Mouse (Mus musculus) heart, embryonic 16.5 days (tissue): ENCODE data around the gene Lrrc3b. TPM values are rescaled to one million over a fixed set of nuclear protein-coding genes. Genes with fewer than 3 reads are reported as not detected.

ENCODE experiments used
- ATAC-seq: fragments of 200-750 bp; cut with Nextera tagmentation; replicated peaks from 2 replicates; pipeline ENCODE4 v1.8.0; 2017; ENCODE audit warnings: moderate number of reproducible peaks; ENCODE audit not compliant: insufficient read depth, low FRiP score; ENCODE audit errors: extremely low read depth
- H3K27ac ChIP-seq: fragments of 300-500 bp; sonication (generic); 2 replicates; pipeline ENCODE4 v1.5.1; 2014; ENCODE audit warnings: mild to moderate bottlenecking, low read length, control low read depth, moderate library complexity
- H3K27me3 ChIP-seq: fragments of 300-500 bp; sonication (generic); 2 replicates; pipeline ENCODE4 v1.6.1; 2014; ENCODE audit warnings: low read length, mixed read lengths; ENCODE audit not compliant: control insufficient read depth, insufficient read depth
- H3K36me3 ChIP-seq: fragments of 300-500 bp; sonication (generic); 2 replicates; pipeline ENCODE4 v1.6.1; 2014; ENCODE audit not compliant: control insufficient read depth, insufficient read depth
- H3K4me1 ChIP-seq: fragments of 300-500 bp; sonication (generic); 2 replicates; pipeline ENCODE4 v1.6.1; 2014; ENCODE audit warnings: low read length, mixed read lengths; ENCODE audit not compliant: control insufficient read depth, insufficient read depth
- H3K4me2 ChIP-seq: fragments of 300-500 bp; sonication (generic); 2 replicates; pipeline ENCODE4 v1.6.1; 2014; ENCODE audit warnings: low read depth, mild to moderate bottlenecking, control low read depth, low read length
- H3K4me3 ChIP-seq: fragments of 300-500 bp; sonication (generic); 2 replicates; pipeline ENCODE4 v1.5.1; 2014; ENCODE audit warnings: mild to moderate bottlenecking, control low read depth, low read length
- H3K9ac ChIP-seq: fragments of 300-500 bp; sonication (generic); 2 replicates; pipeline ENCODE4 v1.6.1; 2014; ENCODE audit warnings: low read length, control low read depth
- H3K9me3 ChIP-seq: fragments of 300-500 bp; sonication (generic); replicated peaks from 2 replicates; pipeline ENCODE4 v1.6.1; 2016; ENCODE audit warnings: low read length; ENCODE audit not compliant: control insufficient read depth
- WGBS: fragments of 180-500 bp; shearing (Covaris S2); extraction: QIAGEN DNeasy Blood & Tissue Kit; methylation state at CpG from one replicate; pipeline ENCODE4 v1.1.7; 2014; 5-methylcytosine and 5-hydroxymethylcytosine counted together
- polyA plus RNA-seq: library from polyadenylated mRNA; unstranded; fragments of >200 nt; fragmentation: Nextera tagmentation; extraction: Ambion mirVana; gene quantifications from 2 replicates; pipeline ENCODE4 v1.2.1, GENCODE M21; 2015

Lrrc3b gene
- polyA plus RNA-seq, 1 experiment from 2014 or later: 12.6 TPM

DNA sequence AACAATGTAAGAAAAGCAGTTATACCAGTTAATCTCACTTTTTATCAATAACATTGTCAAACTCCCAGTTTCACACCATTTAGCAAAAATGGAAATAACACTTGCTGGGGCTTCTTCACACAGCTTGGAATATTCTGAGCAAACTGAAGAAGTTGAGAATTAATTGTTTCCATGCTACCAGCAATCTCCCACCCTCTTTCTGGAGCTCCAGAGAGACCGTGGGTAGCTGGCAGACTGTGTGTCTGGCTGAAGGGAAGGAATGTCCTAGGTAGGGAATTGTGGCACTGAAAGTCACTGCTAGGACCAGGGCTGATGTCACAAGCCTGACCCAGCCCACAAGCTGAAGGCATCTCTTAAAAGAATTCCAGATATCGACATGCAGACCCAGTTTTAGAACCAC is 53.3 kb downstream of the Lrrc3b start:
- ATAC-seq: no peak
- WGBS: 55% methylated on average over 2 of the region's 2 CpGs
- no peaks in the 10 kb centered on the region for H3K9me3 ChIP-seq
- H3K27me3 ChIP-seq: no peaks in the 10 kb centered on the region
- no peaks in the 10 kb centered on the region for H3K36me3 ChIP-seq
- no peak overlapping the region for H3K4me3 ChIP-seq
- H3K27ac ChIP-seq: no peak overlapping the region
- H3K9ac ChIP-seq: no peak overlapping the region
- no peaks in the 10 kb centered on the region for H3K4me1 ChIP-seq
- no peak overlapping the region for H3K4me2 ChIP-seq

DNA sequence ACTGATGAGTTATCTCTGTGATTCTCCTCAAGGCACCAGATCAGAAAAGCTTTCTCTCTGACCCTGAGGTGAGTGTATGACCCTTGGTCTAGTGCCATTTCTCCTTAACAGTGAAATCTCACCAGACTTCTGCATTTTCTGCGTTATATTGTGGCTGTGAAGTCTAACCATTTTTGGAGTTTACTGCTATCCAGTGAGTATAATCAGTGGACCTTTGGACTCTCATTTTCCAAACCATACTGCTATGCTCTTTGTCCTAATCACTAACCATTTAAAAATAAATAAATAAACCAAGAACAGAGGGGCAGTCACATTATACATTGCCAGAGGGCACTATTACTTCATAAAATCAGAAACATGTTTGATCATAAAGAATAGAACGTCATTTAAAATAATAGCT is 53.8 kb downstream of the Lrrc3b start:
- Histone ChIP-seq H3K27me3 (no peaks in the 10 kb centered on the region), H3K4me1 (no peaks in the 10 kb centered on the region), H3K9ac (no peak overlapping the region), H3K9me3 (no peaks in the 10 kb centered on the region), H3K4me3 (no peak overlapping the region), H3K4me2 (no peak overlapping the region), H3K27ac (no peak overlapping the region), H3K36me3 (no peaks in the 10 kb centered on the region)
- 73% methylated on average over 2 of the region's 2 CpGs for WGBS
- no peak for ATAC-seq

DNA sequence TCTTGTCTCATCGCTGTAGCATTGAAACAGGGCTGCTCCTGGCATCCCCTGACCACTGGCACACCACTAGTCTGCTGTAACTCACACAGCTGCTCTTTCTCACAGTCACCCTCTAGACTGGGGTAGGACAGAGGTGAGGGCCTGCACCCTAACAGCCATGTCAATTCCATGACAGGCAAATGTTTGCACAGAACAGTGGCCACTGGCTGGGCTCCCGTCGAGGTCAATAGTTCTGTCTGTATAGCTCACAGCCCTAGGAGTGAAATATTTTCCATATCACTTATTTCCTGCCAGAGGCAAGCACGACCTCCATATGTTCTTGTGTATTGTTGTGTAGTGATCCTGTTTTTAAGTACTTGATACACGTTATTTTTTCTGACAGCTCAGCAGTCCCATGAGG is 54.3 kb downstream of the Lrrc3b start:
- Histone ChIP-seq H3K9ac (no peak overlapping the region), H3K36me3 (no peaks in the 10 kb centered on the region), H3K4me1 (no peaks in the 10 kb centered on the region), H3K27ac (no peak overlapping the region), H3K9me3 (no peaks in the 10 kb centered on the region), H3K27me3 (no peaks in the 10 kb centered on the region), H3K4me3 (no peak overlapping the region), H3K4me2 (no peak overlapping the region)
- WGBS: 30% methylated on average over 5 of the region's 5 CpGs
- ATAC-seq: no peak

DNA sequence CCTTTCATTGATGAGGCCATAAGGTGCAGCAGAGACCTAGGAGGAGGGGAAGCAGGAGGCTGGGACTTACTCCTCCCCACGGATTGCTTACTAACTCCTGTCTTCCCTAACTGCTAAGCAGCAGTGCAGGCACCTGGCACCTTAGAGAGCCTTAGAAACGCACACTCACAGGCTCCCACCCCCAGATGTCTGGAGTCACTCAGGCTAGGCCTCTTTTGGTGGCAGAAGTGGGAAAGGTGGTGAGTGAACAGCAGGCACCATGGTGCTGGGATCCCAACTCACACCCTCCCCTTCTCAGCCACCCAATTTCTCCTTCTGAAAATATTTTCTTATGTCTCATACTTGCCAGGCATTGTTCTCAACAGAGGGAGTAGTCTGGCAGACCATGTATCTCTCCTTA is 55.7 kb downstream of the Lrrc3b start:
- Histone ChIP-seq H3K9me3 (no peaks in the 10 kb centered on the region), H3K4me1 (no peaks in the 10 kb centered on the region), H3K9ac (no peak overlapping the region), H3K4me2 (no peak overlapping the region), H3K27me3 (no peaks in the 10 kb centered on the region), H3K27ac (no peak overlapping the region), H3K36me3 (no peaks in the 10 kb centered on the region), H3K4me3 (no peak overlapping the region)
- no peak for ATAC-seq
- WGBS: 40% methylated on average over 2 of the region's 2 CpGs

- Histone ChIP-seq H3K9ac (no peak overlapping the region), H3K9me3 (no peaks in the 10 kb centered on the region), H3K4me1 (peaks cover 8% of the 10 kb centered on the region), H3K27ac (no peak overlapping the region), H3K27me3 (no peaks in the 10 kb centered on the region), H3K4me3 (no peak overlapping the region), H3K4me2 (no peak overlapping the region), H3K36me3 (no peaks in the 10 kb centered on the region)
- 68% methylated on average over 2 of the region's 2 CpGs for WGBS
- no peak for ATAC-seq
Observed at GRCm38 (mm10) chr14:15377368-15377767, 61.4 kb downstream of the Lrrc3b start.

GRCm38 (mm10) chr14:15376786-15377185 is 62.0 kb downstream of the Lrrc3b start:
- no peak overlapping the region for H3K4me3 ChIP-seq
- no peaks in the 10 kb centered on the region for H3K36me3 ChIP-seq
- ATAC-seq: no peak
- 66% methylated on average over 1 of the region's 1 CpGs for WGBS
- peaks cover 8% of the 10 kb centered on the region for H3K4me1 ChIP-seq
- H3K4me2 ChIP-seq: no peak overlapping the region
- no peaks in the 10 kb centered on the region for H3K9me3 ChIP-seq
- no peak overlapping the region for H3K9ac ChIP-seq
- no peak overlapping the region for H3K27ac ChIP-seq
- H3K27me3 ChIP-seq: no peaks in the 10 kb centered on the region

DNA sequence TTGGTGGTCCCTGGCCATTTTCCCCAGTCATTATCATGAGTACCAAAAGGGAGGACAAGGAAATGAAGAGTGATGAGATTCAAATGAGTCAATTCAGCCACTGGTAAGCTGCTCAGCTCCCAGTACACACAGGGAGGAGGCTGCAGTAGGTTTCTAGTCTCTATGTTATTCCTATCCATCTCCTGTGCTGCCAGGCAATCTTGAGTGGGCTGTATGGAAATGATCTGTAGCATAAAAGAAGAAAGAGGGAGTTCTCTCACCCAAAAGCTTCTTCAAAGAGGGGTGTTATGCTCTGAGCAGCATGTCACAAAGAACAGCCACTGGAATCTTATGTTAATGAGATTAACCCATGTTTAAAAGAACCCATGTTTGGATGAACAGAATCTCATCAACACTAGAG is 64.5 kb downstream of the Lrrc3b start:
- Histone ChIP-seq H3K27me3 (no peaks in the 10 kb centered on the region), H3K4me1 (peaks cover 8% of the 10 kb centered on the region), H3K36me3 (no peaks in the 10 kb centered on the region), H3K27ac (no peak overlapping the region), H3K4me2 (no peak overlapping the region), H3K4me3 (no peak overlapping the region), H3K9me3 (no peaks in the 10 kb centered on the region), H3K9ac (no peak overlapping the region)
- no peak for ATAC-seq

GRCm38 (mm10) chr14:15372985-15373384 is 65.8 kb downstream of the Lrrc3b start:
- no peak overlapping the region for H3K27ac ChIP-seq
- H3K4me1 ChIP-seq: peaks cover 8% of the 10 kb centered on the region
- no peaks in the 10 kb centered on the region for H3K36me3 ChIP-seq
- no peak overlapping the region for H3K9ac ChIP-seq
- no peak overlapping the region for H3K4me3 ChIP-seq
- 6% methylated on average over 1 of the region's 1 CpGs for WGBS
- H3K27me3 ChIP-seq: no peaks in the 10 kb centered on the region
- H3K9me3 ChIP-seq: no peaks in the 10 kb centered on the region
- no peak overlapping the region for H3K4me2 ChIP-seq
- ATAC-seq: 0 out of 2 replicates have a peak, but pooled peaks have one; percentile 37

DNA sequence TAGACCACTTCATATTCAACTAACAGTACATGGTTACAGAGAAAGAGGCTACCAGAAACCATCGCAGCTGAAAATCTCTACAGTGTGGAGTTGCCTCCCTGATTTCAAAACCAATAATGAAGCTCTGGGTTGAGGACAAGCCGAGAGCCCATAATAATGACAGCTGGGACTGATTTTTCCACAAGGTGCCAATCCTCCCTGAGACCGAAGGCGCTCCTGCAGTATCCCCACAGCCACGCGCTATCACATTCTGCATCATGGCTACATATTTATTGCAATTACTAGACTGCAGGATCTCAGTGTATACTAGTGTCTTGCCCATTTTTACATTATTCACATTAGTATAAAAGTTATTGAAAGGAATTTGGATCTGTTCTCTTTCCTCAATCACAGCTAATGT is 73.7 kb downstream of the Lrrc3b start:
- Histone ChIP-seq H3K9ac (no peak overlapping the region), H3K36me3 (no peaks in the 10 kb centered on the region), H3K27me3 (no peaks in the 10 kb centered on the region), H3K9me3 (no peaks in the 10 kb centered on the region), H3K27ac (no peak overlapping the region), H3K4me2 (no peak overlapping the region), H3K4me1 (no peaks in the 10 kb centered on the region), H3K4me3 (no peak overlapping the region)
- 93% methylated on average over 6 of the region's 6 CpGs for WGBS
- no peak for ATAC-seq

DNA sequence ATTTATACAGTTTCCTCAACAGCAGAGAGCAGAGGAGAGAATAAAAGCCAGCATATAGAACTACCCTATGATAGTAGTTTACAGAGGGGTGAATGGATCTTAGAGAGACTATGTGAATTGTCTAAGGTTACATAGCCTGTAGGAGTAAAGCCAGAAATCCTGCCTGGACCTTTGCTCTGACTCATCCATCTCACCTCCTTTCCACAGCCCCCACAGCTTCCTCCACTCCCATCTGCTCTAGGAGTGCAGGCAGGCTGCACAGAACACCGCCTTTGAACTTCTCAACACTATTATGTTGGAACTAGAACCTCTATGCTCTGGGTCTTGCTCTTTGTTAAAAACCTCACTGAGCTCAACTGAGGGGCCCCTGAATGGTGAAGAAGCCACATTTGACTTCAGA is 78.9 kb downstream of the Lrrc3b start:
- ATAC-seq: no peak
- H3K4me3 ChIP-seq: no peak overlapping the region
- H3K27me3 ChIP-seq: no peaks in the 10 kb centered on the region
- 79% methylated on average over 1 of the region's 1 CpGs for WGBS
- H3K4me1 ChIP-seq: no peaks in the 10 kb centered on the region
- H3K9ac ChIP-seq: no peak overlapping the region
- no peaks in the 10 kb centered on the region for H3K9me3 ChIP-seq
- no peaks in the 10 kb centered on the region for H3K36me3 ChIP-seq
- H3K4me2 ChIP-seq: no peak overlapping the region
- no peak overlapping the region for H3K27ac ChIP-seq
